Mouse (Mus musculus): Measurements from ENCODE around the gene Btla.

- TF ChIP-seq CTCF (IDR thresholded peaks at IDR 0.05; ENCODE audit: insufficient read depth, low read depth, low read length) (no peak), POLR2A (IDR thresholded peaks at IDR 0.05; ENCODE audit: insufficient read depth, low read depth, low read length) (no peak)
These were observed 26.2 kb downstream of the Btla start for GRCm38 (mm10) chr16:45250317-45250716.
